Mouse (Mus musculus): Measurements from ENCODE around the gene Krt80. TPM values are rescaled to one million over a fixed set of nuclear protein-coding genes. Genes with fewer than 3 reads are reported as not detected.

The Krt80 gene
- polyA plus RNA-seq, 1 experiment from 2014 or later = 0.10 TPM

GRCm38 (mm10) chr15:101297988-101298387 lies 72.0 kb downstream of the Krt80 start:
- no peak overlapping the region for H3K4me3 ChIP-seq (replicated peaks)
- H3K4me1 ChIP-seq (replicated peaks) = peaks cover 21% of the 10 kb centered on the region
- H3K9me3 ChIP-seq (replicated peaks) = no peaks in the 10 kb centered on the region
- WGBS (ENCODE audit: insufficient replicate concordance) = 16% methylated on average over 7 of the region's 7 CpGs
- no peak overlapping the region for H3K27ac ChIP-seq
- no peak overlapping the region for H3K4me2 ChIP-seq
- DNase-seq = no peak
- H3K36me3 ChIP-seq = no peaks in the 10 kb centered on the region
- ATAC-seq (ENCODE audit: low read depth) = no peak
- no peaks in the 10 kb centered on the region for H3K27me3 ChIP-seq
- no peak overlapping the region for H3K9ac ChIP-seq

MicroRNAs within 50 kb of the gene (microRNA counts, 519-probe panel; counts per million panel counts)
- microRNA mmu-miR-1941-3p = 2,819 counts per million, percentile 13 among the panel's probes with 10 or more counts
- 114 counts per million for microRNA mmu-miR-1941-5p

Small RNA genes within 50 kb of the gene (microRNA-seq; reads per million reads assigned to microRNA genes)
- gene Mir1941 = not detected

Other genes starting within 250 kb of the Krt80 start
- 1.2 and 1.3 TPM in 2 replicates for gene Acvrl1, start 241.6 kb downstream of the Krt80 start, polyA plus RNA-seq (2015; fragmentation: Nextera tagmentation; extraction: Ambion mirVana)
- 1.0 and 1.6 TPM in 2 replicates for gene Acvr1b, start 196.1 kb downstream of the Krt80 start, polyA plus RNA-seq (2015; fragmentation: Nextera tagmentation; extraction: Ambion mirVana)
- 0.29 and 0.44 TPM in 2 replicates for gene Grasp, start 146.0 kb downstream of the Krt80 start, polyA plus RNA-seq (2015; fragmentation: Nextera tagmentation; extraction: Ambion mirVana)
- gene Nr4a1, start 115.9 kb downstream of the Krt80 start, polyA plus RNA-seq (2015; fragmentation: Nextera tagmentation; extraction: Ambion mirVana) = 0.43 and 0.56 TPM in 2 replicates
- gene Atg101, start 85.9 kb downstream of the Krt80 start, polyA plus RNA-seq (2015; fragmentation: Nextera tagmentation; extraction: Ambion mirVana) = 29.6 and 31.7 TPM in 2 replicates
- gene 6030408B16Rik, start 77.0 kb downstream of the Krt80 start, polyA plus RNA-seq (2015; fragmentation: Nextera tagmentation; extraction: Ambion mirVana) = 0.13 and 0.22 TPM in 2 replicates
- 2.9 and 5.1 TPM in 2 replicates for gene Krt7, start 40.9 kb upstream of the Krt80 start, polyA plus RNA-seq (2015; fragmentation: Nextera tagmentation; extraction: Ambion mirVana)
- gene Krt87, start 68.6 kb upstream of the Krt80 start, polyA plus RNA-seq (2015; fragmentation: Nextera tagmentation; extraction: Ambion mirVana) = not detected in 2 replicates
- gene Krt88, start 77.6 kb upstream of the Krt80 start, polyA plus RNA-seq (2015; fragmentation: Nextera tagmentation; extraction: Ambion mirVana) = not detected in 2 replicates
- gene Krt81, start 93.6 kb upstream of the Krt80 start, polyA plus RNA-seq (2015; fragmentation: Nextera tagmentation; extraction: Ambion mirVana) = not detected in 2 replicates
- not detected in 2 replicates for gene Krt86, start 103.3 kb upstream of the Krt80 start, polyA plus RNA-seq (2015; fragmentation: Nextera tagmentation; extraction: Ambion mirVana)
- gene Krt83, start 121.3 kb upstream of the Krt80 start, polyA plus RNA-seq (2015; fragmentation: Nextera tagmentation; extraction: Ambion mirVana) = not detected in 2 replicates
- gene Gm49425, start 147.1 kb upstream of the Krt80 start, polyA plus RNA-seq (2015; fragmentation: Nextera tagmentation; extraction: Ambion mirVana) = not detected in 2 replicates
- gene Krt84, start 162.7 kb upstream of the Krt80 start, polyA plus RNA-seq (2015; fragmentation: Nextera tagmentation; extraction: Ambion mirVana) = not detected in 2 replicates
- gene Krt82, start 180.5 kb upstream of the Krt80 start, polyA plus RNA-seq (2015; fragmentation: Nextera tagmentation; extraction: Ambion mirVana) = not detected in 2 replicates
- not detected in 2 replicates for gene Krt90, start 192.8 kb upstream of the Krt80 start, polyA plus RNA-seq (2015; fragmentation: Nextera tagmentation; extraction: Ambion mirVana)
- not detected in 2 replicates for gene Krt75, start 203.7 kb upstream of the Krt80 start, polyA plus RNA-seq (2015; fragmentation: Nextera tagmentation; extraction: Ambion mirVana)